ENCODE assay signal across 27 mouse cellular contexts in genomic region chr14:101616178-101616577, GRCm38 (mm10). TPM values are rescaled to one million over a fixed set of nuclear protein-coding genes. Genes with fewer than 3 reads are reported as not detected.
DNase-seq lines count a peak whose midpoint lies in the region; ATAC-seq lines count a peak whose summit lies in the region.
"Had no signal": no experiment of that assay in that cellular context is flagged by ENCODE, and none has a peak within 500 bp of the region (broad histone marks: within the 10 kb centered on the region; RNA-seq: fewer than 3 reads in every experiment).

No protein-coding gene starts in this region.

- H3K9me3 ChIP-seq in midbrain, embryonic 15.5 days: no peaks in the 10 kb centered on the region
- H3K9me3 ChIP-seq: forebrain, embryonic 10.5 days; forebrain, embryonic 13.5 days; G1E; heart, embryonic 12.5 days; heart, embryonic 15.5 days; hindbrain, embryonic 12.5 days; intestine, embryonic 15.5 days had no signal

- no peak overlapping the region for H3K27ac ChIP-seq in midbrain, embryonic 15.5 days
- H3K27ac ChIP-seq: forebrain, embryonic 10.5 days; forebrain, embryonic 13.5 days; hindbrain, embryonic 12.5 days; intestine, embryonic 15.5 days had no signal

- no peak overlapping the region for H3K4me3 ChIP-seq in midbrain, embryonic 15.5 days
- H3K4me3 ChIP-seq: forebrain, embryonic 10.5 days; forebrain, embryonic 13.5 days; heart, embryonic 12.5 days; heart, embryonic 15.5 days; hindbrain, embryonic 12.5 days; intestine, embryonic 15.5 days had no signal

- no peaks in the 10 kb centered on the region for H3K4me1 ChIP-seq in midbrain, embryonic 15.5 days
- H3K4me1 ChIP-seq: forebrain, embryonic 13.5 days; hindbrain, embryonic 12.5 days; intestine, embryonic 15.5 days had no signal

- H3K4me2 ChIP-seq in midbrain, embryonic 15.5 days: no peak overlapping the region
- H3K4me2 ChIP-seq: forebrain, embryonic 13.5 days; heart, embryonic 12.5 days; heart, embryonic 15.5 days; hindbrain, embryonic 12.5 days; intestine, embryonic 15.5 days had no signal

- WGBS in midbrain, embryonic 15.5 days: 88% methylated on average over 9 of the region's 9 CpGs

- 0 out of 2 replicates have a peak, but pooled peaks have one; percentile 31 for ATAC-seq in frontal cortex, adult (ENCODE audit: low TSS enrichment)
- ATAC-seq in common myeloid progenitor, adult 5-6 weeks (replicated peaks; ENCODE audit: low read depth, poor library complexity, severe bottlenecking): peak; percentile 84
- peak; percentile 38; the same call in 1 of the 2 replicates for ATAC-seq in megakaryocyte, adult 5-6 weeks (ENCODE audit: poor library complexity, severe bottlenecking)
- ATAC-seq in midbrain, embryonic 15.5 days (replicated peaks): no peak
- ATAC-seq: forebrain, embryonic 13.5 days; forebrain, postnatal 0 days; hindbrain, embryonic 16.5 days; intestine, embryonic 15.5 days had no signal

- no peak for DNase-seq in frontal cortex, postnatal 14 days (ENCODE audit: low spot score in 2 of 2)
- no peak for DNase-seq in adrenal gland, adult (ENCODE audit: inconsistent age in 2 of 2, low spot score in 1 of 2)
- DNase-seq: adrenal gland, adult 8-10 months; adrenal gland, postnatal 25 days; cerebellum, adult 11-12 months; cerebellum, adult 8-10 months; cerebellum, postnatal 10 days; cerebellum, postnatal 36 days; forebrain, postnatal 0 days; gastrocnemius, postnatal 10 days; gastrocnemius, postnatal 36 days; heart, adult 18-20 months; heart, postnatal 14 days; heart, postnatal 4 days; kidney, adult 11 months had no signal

- H3K9ac ChIP-seq in midbrain, embryonic 15.5 days: no peak overlapping the region
- H3K9ac ChIP-seq: forebrain, embryonic 13.5 days; forebrain, postnatal 0 days; heart, embryonic 12.5 days; heart, embryonic 15.5 days; hindbrain, embryonic 12.5 days; intestine, embryonic 15.5 days had no signal

- H3K36me3 ChIP-seq in midbrain, embryonic 15.5 days (replicated peaks): no peaks in the 10 kb centered on the region
- H3K36me3 ChIP-seq: forebrain, embryonic 10.5 days; G1E; heart, embryonic 12.5 days; heart, embryonic 15.5 days; hindbrain, embryonic 12.5 days; intestine, embryonic 15.5 days had no signal

- no peaks in the 10 kb centered on the region for H3K27me3 ChIP-seq in midbrain, embryonic 15.5 days (replicated peaks)
- H3K27me3 ChIP-seq: forebrain, embryonic 13.5 days; heart, embryonic 12.5 days; heart, embryonic 15.5 days; hindbrain, embryonic 12.5 days; intestine, embryonic 15.5 days had no signal

RNA-seq across cellular contexts. Expression of gene Tbc1d4, which starts 7.2 kb away (rescaled TPM):
- 17.2 and 20.1 TPM in 2 replicates for total RNA-seq in common myeloid progenitor, adult 5-6 weeks (2017)
- 11.5 and 12.4 TPM in 2 replicates for total RNA-seq in megakaryocyte, adult 5-6 weeks (2015)
- total RNA-seq in megakaryocyte, adult 5-6 weeks (2017): 7.4 and 8.3 TPM in 2 replicates
- 8.8 and 9.4 TPM in 2 replicates for polyA plus RNA-seq in midbrain, embryonic 15.5 days (2015; fragmentation: Nextera tagmentation; extraction: Ambion mirVana)
- polyA plus RNA-seq: G1E had no signal

RNA-seq across cellular contexts. Expression of gene Commd6, which starts 24.3 kb away (rescaled TPM):
- 24.2 and 33.8 TPM in 2 replicates for total RNA-seq in common myeloid progenitor, adult 5-6 weeks (2017)
- total RNA-seq in megakaryocyte, adult 5-6 weeks (2015): 47.9 and 51.0 TPM in 2 replicates
- total RNA-seq in megakaryocyte, adult 5-6 weeks (2017): 25.7 and 34.9 TPM in 2 replicates
- 82.9 and 87.5 TPM in 2 replicates for polyA plus RNA-seq in midbrain, embryonic 15.5 days (2015; fragmentation: Nextera tagmentation; extraction: Ambion mirVana)

RNA-seq across cellular contexts. Expression of gene Uchl3, which starts 37.6 kb away (rescaled TPM):
- 74.5 and 76.4 TPM in 2 replicates for total RNA-seq in common myeloid progenitor, adult 5-6 weeks (2017)
- 40.1 and 40.6 TPM in 2 replicates for total RNA-seq in megakaryocyte, adult 5-6 weeks (2015)
- total RNA-seq in megakaryocyte, adult 5-6 weeks (2017): 27.2 and 33.0 TPM in 2 replicates
- polyA plus RNA-seq in midbrain, embryonic 15.5 days (2015; fragmentation: Nextera tagmentation; extraction: Ambion mirVana): 258 and 269 TPM in 2 replicates
